Mouse (Mus musculus): Measurements from ENCODE around the gene Kpna4. TPM values are rescaled to one million over a fixed set of nuclear protein-coding genes. Genes with fewer than 3 reads are reported as not detected.

The Kpna4 gene
- polyA plus RNA-seq (2014; fragmentation: Nextera tagmentation; extraction: Ambion mirVana) = 41.2 and 43.3 TPM in 2 replicates

- peak within 1 kb of the TSS; percentile 93 for H3K9ac ChIP-seq
- no peaks in the 10 kb centered on the region for H3K36me3 ChIP-seq (ENCODE audit: insufficient read depth)
- peaks cover 7% of the 10 kb centered on the region; the same call in 1 of the 2 replicates for H3K4me1 ChIP-seq (ENCODE audit: insufficient read depth)
- peak within 1 kb of the TSS; percentile 94 for H3K4me3 ChIP-seq (ENCODE audit: low read depth, low read length)
- ATAC-seq (ENCODE audit: insufficient read depth) (peak; percentile 99), DNase-seq (peak; percentile 98)
- TF ChIP-seq CTCF (IDR thresholded peaks at IDR 0.05; ENCODE audit: low read depth) = no peak
- no peaks in the 10 kb centered on the region for H3K27me3 ChIP-seq (ENCODE audit: insufficient read depth, low read length)
- peak within 1 kb of the TSS; percentile 95 for H3K27ac ChIP-seq (ENCODE audit: low read depth)
- H3K4me2 ChIP-seq = peak within 1 kb of the TSS; percentile 80
- no peaks in the 10 kb centered on the region for H3K9me3 ChIP-seq (ENCODE audit: low read depth, low read length)
- under 1% methylated on average over 107 of the region's 107 CpGs for WGBS
Observed at GRCm38 (mm10) chr3:69126509-69127345, at the start of gene Kpna4. Gene Kpna4 (minus strand): TSS chr3:69127113.

DNA sequence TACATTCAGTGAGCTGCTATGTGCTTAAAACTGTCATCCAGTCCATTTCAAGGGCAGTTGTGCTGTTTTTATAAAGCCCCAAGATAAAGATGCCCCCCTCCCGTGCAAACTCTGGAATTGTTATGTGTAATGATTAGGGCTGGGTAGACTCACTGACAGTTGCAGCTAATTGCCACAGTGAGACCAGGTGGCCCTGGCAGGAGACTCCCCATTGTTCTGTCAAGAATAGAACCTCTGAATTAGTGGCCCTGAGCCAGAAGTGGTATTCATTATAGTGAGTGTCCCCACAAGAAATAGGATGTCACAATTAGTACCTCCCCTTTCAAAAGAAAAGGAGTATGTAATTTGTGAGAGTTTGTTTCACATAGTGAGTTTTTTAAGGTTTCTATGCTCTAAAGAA is 48.3 kb upstream of the Kpna4 start:
- DNase-seq (peak; percentile 10), ATAC-seq (ENCODE audit: insufficient read depth) (no peak)
- TF ChIP-seq CTCF (IDR thresholded peaks at IDR 0.05; ENCODE audit: low read depth) = no peak
- H3K27ac ChIP-seq (ENCODE audit: low read depth) = no peak overlapping the region
- H3K27me3 ChIP-seq (ENCODE audit: insufficient read depth, low read length) = no peaks in the 10 kb centered on the region
- no peak overlapping the region for H3K4me3 ChIP-seq (ENCODE audit: low read depth, low read length)
- WGBS = 23% methylated on average over 1 of the region's 1 CpGs
- no peak overlapping the region for H3K4me2 ChIP-seq
- no peaks in the 10 kb centered on the region for H3K4me1 ChIP-seq (ENCODE audit: insufficient read depth)
- H3K9me3 ChIP-seq (ENCODE audit: low read depth, low read length) = no peaks in the 10 kb centered on the region
- H3K9ac ChIP-seq = no peak overlapping the region
- no peaks in the 10 kb centered on the region for H3K36me3 ChIP-seq (ENCODE audit: insufficient read depth)

GRCm38 (mm10) chr3:69171123-69171522 is 44.2 kb upstream of the Kpna4 start:
- no peak overlapping the region for H3K9ac ChIP-seq
- WGBS = 62% methylated on average over 4 of the region's 4 CpGs
- H3K4me2 ChIP-seq = no peak overlapping the region
- peak; percentile 7 for DNase-seq
- H3K36me3 ChIP-seq (ENCODE audit: insufficient read depth) = no peaks in the 10 kb centered on the region
- no peaks in the 10 kb centered on the region for H3K9me3 ChIP-seq (ENCODE audit: low read depth, low read length)
- H3K27ac ChIP-seq (ENCODE audit: low read depth) = no peak overlapping the region
- H3K4me1 ChIP-seq (ENCODE audit: insufficient read depth) = no peaks in the 10 kb centered on the region
- H3K27me3 ChIP-seq (ENCODE audit: insufficient read depth, low read length) = no peaks in the 10 kb centered on the region
- H3K4me3 ChIP-seq (ENCODE audit: low read depth, low read length) = no peak overlapping the region
- ATAC-seq (ENCODE audit: insufficient read depth) = no peak
- TF ChIP-seq CTCF (IDR thresholded peaks at IDR 0.05; ENCODE audit: low read depth) = no peak

DNA sequence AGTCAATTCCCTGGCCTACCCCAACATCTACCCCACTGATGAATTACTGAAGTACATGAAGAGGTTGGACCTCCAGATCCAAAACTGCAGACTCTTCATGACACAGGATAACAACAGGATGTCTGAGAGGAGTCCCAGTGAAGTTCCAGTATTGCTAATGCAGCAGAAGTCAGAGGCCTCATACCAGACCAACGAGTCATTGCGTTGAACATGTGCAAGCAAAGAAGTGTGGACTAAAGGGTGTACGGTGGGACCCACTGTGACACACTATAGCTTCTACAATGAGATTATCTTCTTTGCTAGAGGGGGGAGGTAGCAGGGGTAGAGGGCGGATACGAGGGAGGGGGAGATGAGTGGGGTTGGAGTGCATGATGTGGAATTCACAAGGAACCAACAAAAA is 42.9 kb upstream of the Kpna4 start:
- Histone ChIP-seq H3K36me3 (ENCODE audit: insufficient read depth) (no peaks in the 10 kb centered on the region), H3K4me2 (no peak overlapping the region), H3K27ac (ENCODE audit: low read depth) (no peak overlapping the region), H3K4me3 (ENCODE audit: low read depth, low read length) (no peak overlapping the region), H3K9me3 (ENCODE audit: low read depth, low read length) (no peaks in the 10 kb centered on the region), H3K4me1 (ENCODE audit: insufficient read depth) (no peaks in the 10 kb centered on the region), H3K27me3 (ENCODE audit: insufficient read depth, low read length) (no peaks in the 10 kb centered on the region), H3K9ac (no peak overlapping the region)
- no peak for DNase-seq
- ATAC-seq (ENCODE audit: insufficient read depth) = no peak
- no peak for TF ChIP-seq CTCF (IDR thresholded peaks at IDR 0.05; ENCODE audit: low read depth)
- WGBS = 69% methylated on average over 5 of the region's 5 CpGs

- DNase-seq = no peak
- H3K9me3 ChIP-seq (ENCODE audit: low read depth, low read length) = no peaks in the 10 kb centered on the region
- no peaks in the 10 kb centered on the region for H3K36me3 ChIP-seq (ENCODE audit: insufficient read depth)
- no peak for TF ChIP-seq CTCF (IDR thresholded peaks at IDR 0.05; ENCODE audit: low read depth)
- WGBS = 77% methylated on average over 9 of the region's 9 CpGs
- no peak overlapping the region for H3K4me3 ChIP-seq (ENCODE audit: low read depth, low read length)
- H3K27me3 ChIP-seq (ENCODE audit: insufficient read depth, low read length) = no peaks in the 10 kb centered on the region
- H3K27ac ChIP-seq (ENCODE audit: low read depth) = no peak overlapping the region
- no peak for ATAC-seq (ENCODE audit: insufficient read depth)
- no peaks in the 10 kb centered on the region for H3K4me1 ChIP-seq (ENCODE audit: insufficient read depth)
- no peak overlapping the region for H3K4me2 ChIP-seq
- no peak overlapping the region for H3K9ac ChIP-seq
Observed at GRCm38 (mm10) chr3:69168724-69169123, 41.8 kb upstream of the Kpna4 start.

DNA sequence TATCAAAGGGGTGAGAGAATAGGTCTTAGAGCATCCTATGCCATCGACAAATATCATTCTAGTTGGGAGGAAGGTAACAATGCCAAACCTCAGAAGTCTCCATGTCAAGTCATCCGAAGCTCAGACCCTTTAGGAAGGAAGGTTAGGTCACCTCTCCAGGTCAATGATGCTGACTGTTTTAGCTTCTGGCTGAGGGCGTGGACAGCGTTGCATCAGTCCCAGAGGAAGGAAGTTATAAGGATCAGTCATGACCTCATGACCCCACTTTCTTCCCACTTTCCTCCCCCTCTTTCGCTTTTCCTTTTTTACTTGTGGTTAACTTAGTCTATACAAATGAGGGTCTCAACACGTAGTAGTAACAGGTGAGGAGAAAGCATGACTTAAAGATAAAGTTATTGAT is 36.1 kb upstream of the Kpna4 start:
- 70% methylated on average over 6 of the region's 6 CpGs for WGBS
- H3K9me3 ChIP-seq (ENCODE audit: low read depth, low read length) = no peaks in the 10 kb centered on the region
- no peak overlapping the region for H3K4me3 ChIP-seq (ENCODE audit: low read depth, low read length)
- no peaks in the 10 kb centered on the region for H3K36me3 ChIP-seq (ENCODE audit: insufficient read depth)
- ATAC-seq (ENCODE audit: insufficient read depth) = no peak
- H3K4me1 ChIP-seq (ENCODE audit: insufficient read depth) = no peaks in the 10 kb centered on the region
- H3K4me2 ChIP-seq = no peak overlapping the region
- H3K9ac ChIP-seq = no peak overlapping the region
- DNase-seq = no peak
- no peak for TF ChIP-seq CTCF (IDR thresholded peaks at IDR 0.05; ENCODE audit: low read depth)
- no peaks in the 10 kb centered on the region for H3K27me3 ChIP-seq (ENCODE audit: insufficient read depth, low read length)
- no peak overlapping the region for H3K27ac ChIP-seq (ENCODE audit: low read depth)

DNA sequence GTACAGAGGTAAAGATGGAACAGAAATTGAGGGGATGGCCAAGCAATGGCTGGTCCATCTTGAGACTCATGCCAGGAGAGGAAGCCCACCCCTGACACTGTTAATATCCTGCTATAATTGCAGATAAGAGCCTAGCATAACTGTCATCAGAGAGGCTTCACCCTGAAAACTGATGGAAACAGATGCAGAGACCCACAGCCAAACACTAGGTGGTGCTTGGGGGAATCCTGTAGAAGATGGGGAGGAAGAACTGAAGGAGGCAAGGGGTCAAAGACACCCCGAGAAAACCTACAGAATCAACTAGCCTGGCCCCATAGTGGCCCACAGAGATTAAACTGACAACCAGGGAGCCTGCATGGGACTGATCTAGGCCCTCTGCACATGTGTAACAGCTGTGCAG is 33.5 kb upstream of the Kpna4 start:
- no peak for ATAC-seq (ENCODE audit: insufficient read depth)
- DNase-seq = no peak
- Histone ChIP-seq H3K4me1 (ENCODE audit: insufficient read depth) (no peaks in the 10 kb centered on the region), H3K27me3 (ENCODE audit: insufficient read depth, low read length) (no peaks in the 10 kb centered on the region), H3K27ac (ENCODE audit: low read depth) (no peak overlapping the region), H3K4me2 (no peak overlapping the region), H3K9ac (no peak overlapping the region), H3K4me3 (ENCODE audit: low read depth, low read length) (no peak overlapping the region), H3K36me3 (ENCODE audit: insufficient read depth) (no peaks in the 10 kb centered on the region), H3K9me3 (ENCODE audit: low read depth, low read length) (no peaks in the 10 kb centered on the region)
- WGBS = 58% methylated on average over 1 of the region's 1 CpGs
- no peak for TF ChIP-seq CTCF (IDR thresholded peaks at IDR 0.05; ENCODE audit: low read depth)
